Mouse (Mus musculus): ENCODE measurements around the gene Colgalt1.

- TF ChIP-seq GATA1 (IDR thresholded peaks at IDR 0.05; ENCODE audit: low read length) = no peak
- TF ChIP-seq TAL1 (IDR thresholded peaks at IDR 0.05; ENCODE audit: low read length) = no peak
Measured at GRCm38 (mm10) chr8:71674071-71674470, 63.3 kb downstream of the Colgalt1 start.
